Mouse (Mus musculus) natural killer cell, adult 2 months (primary cell): Measurements from ENCODE around the gene Zdhhc20.
A peak's percentile ranks its signal among the peaks of the same experiment; 100 is the strongest.
"Not testable (repeated sequence)": the region's sequence is repeated elsewhere in the genome, so short reads cannot be mapped to it uniquely, and the experiment has no call there.

Experiments used
- DNase-seq, 2 experiments: peaks; one replicate each; pipeline ENCODE4 v3.0.0; 2022; ENCODE audit warnings: low spot score in 2 of 2

Zdhhc20 gene

DNA sequence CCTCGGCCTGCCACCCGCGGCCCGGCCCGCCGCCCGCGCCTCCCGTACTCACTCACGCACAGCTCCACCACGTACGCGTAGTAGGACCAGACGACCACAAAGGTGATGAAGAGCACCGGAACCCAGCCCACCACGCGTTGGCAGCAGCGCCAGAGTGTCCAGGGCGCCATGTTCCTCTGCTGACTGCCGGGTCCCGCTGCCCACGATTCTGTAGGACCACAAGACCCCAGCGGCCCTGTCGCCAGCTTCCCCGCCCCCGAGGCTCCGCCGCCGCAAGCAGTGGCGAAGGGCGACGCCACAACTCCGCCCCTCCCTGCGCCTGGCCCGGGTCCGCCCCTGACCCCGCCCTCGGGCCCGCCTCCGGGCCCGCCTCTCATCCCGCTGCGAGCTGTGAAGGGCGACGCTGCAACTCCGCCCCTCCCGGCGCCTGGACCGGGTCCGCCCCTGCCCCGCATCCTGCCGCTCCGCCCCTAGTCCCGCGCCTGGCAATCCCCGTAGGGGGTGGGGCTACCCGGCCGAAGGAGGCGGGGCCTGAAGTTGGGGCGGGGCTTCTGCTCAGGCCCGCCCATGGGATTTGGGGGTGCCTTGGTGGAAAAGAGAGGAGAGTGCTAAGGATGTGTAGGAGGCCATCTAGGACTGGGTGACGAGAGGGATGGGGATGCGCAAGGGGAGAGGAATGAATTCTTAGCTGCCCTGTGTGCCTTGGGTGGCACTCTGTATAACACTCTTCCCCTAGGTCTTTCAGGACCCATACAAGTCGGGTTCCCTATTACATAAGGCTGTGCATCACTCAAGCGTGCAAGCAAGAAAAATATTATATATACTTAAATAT lies at the start of gene Zdhhc20:
Zdhhc20 (minus strand) TSS at position 266 of the 832 bp plus-strand sequence.
- DNase-seq: peak; percentile 94 to 96

DNA sequence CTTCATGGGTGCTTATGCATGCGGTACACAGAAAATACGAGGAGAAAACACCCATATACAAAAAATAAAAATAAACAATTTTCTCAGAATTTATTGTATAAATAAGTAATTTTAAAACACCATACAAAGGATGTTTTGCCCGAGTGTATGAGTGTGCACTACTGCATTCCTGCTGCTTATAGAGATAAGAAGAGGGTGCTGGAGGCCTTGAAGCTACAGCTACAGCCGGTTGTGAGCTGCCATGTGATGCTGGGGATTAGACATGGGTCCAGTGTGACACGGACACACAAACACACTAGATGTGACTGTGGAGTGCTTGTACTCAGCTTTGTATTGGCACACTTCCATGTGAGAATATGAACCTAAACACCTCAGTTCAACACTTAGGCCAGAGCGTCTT lies 47.2 kb upstream of the Zdhhc20 start:
- DNase-seq: no peak

- DNase-seq: no peak
These were observed 44.6 kb upstream of the Zdhhc20 start for GRCm38 (mm10) chr14:57934666-57935065.

DNA sequence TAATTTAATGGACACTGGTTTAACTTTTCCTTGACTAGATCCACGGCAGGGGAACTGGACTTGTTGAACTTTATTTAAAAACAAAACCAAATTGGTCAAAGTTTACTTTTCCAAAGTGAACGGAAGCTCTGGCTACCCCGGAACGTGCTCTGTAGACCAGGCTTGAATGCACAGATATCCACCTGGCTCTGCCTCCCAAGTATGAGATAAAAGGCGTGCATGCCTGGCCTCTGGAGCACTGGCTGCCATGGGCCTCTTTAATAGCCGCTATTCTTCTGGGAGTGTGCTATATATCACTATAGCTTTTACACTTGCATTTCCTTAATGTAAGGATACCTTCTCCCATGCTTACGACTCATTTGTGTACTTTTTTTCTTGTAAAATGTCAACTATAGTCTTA lies 43.5 kb upstream of the Zdhhc20 start:
- DNase-seq: no peak

GRCm38 (mm10) chr14:57932881-57933443 lies 42.9 kb upstream of the Zdhhc20 start:
- no peak for DNase-seq

DNA sequence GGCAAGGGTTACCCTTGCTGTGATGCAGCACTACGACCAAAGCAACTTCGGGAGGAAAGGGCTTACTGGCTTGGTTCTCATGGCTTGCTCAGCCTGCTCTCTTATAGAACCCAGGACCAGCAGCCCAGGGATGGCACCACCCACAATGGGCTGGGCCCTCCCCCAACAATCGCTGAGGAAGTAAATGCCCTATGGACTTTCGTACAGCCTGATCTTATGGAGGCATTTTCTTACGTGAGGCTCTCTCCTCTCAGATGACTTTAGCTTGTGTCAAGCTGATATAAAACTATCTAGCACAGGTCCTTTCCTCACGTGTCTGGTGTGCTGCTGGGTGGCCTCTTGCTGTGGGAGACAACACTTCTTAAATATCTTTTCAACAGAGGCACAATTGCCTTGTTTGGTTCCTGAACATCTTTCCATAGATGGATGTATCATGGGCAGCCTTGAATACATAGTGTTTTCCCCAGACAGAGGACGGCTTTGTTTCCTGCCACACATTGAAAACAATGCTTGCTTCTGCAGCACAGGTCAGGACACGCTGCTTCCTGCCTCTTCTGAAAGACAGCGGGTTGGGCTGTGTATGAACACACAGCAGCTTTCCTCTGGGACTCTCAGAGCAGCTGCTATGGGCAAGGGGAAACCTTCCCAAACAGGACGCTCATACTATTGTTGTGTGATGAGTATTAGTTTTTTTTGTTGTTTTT lies 31.5 kb upstream of the Zdhhc20 start:
- DNase-seq: no peak

DNA sequence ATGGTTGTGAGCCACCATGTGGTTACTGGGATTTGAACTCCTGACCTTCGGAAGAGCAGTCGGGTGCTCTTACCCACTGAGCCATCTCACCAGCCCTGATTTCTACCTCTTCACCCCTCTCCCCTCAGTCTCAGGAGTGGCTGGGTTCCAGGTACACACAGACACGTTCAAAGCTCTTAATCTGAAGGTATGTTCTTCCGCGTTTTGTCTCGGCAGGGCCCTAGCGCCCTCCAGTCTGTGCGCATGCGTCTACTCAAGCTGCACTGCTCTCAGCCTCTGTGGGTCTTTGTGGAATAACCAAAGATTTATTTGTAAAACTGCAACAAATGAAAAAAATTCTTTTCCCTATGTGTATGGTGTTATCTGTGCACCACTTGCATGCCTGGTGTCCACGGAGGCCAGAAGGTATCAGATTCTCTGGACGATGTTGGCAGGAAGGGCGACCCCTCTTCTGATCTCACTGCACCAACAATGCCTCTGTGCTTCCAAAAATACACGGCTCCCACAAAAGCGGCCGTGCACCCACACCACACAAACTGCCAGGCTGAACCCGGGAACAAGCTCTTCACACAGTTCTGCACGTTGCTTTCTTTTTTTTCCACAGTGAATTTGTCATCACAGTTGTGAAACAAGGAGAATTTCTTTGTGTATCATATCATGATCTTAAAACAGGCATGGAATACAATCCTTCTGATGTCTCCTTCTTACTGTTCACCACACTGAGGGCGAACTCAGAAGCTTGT lies 30.7 kb upstream of the Zdhhc20 start:
- no peak for DNase-seq

DNA sequence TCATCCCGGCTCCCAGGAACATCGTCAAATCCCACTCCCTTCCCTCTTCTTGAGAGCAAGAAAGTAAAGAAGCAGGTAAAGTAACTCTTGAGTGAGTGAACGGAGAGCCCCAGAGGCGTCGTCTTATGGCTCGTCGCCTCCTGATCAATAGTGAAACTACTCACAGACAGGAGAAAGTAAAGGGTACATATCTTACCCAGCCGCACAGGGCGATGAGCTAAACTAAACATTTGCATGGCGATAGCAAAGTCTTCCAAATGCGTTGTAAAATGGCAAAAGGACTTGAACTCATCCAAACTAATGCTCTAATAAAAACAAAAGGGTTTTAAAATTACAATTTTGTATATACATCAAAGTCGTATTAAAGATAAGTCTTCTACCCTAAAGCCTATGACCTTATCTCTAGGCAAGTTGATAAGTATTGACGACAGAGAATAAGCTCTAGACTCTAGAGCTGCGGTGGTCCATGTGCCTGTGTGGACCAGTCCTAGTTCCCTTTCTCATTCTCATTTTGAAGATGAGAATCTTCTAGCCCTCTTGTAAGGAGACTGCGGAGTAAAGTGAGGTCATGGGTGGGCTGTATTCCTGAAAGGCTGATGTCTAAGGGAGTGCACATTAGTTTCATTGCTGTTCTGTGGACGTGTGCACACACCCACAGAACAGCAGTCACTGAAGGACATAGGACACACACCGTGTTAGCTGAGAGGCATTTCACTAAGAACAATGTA lies 29.2 kb upstream of the Zdhhc20 start:
- DNase-seq: no peak

- no peak for DNase-seq
These were observed 25.3 kb upstream of the Zdhhc20 start for GRCm38 (mm10) chr14:57915341-57915740.

DNA sequence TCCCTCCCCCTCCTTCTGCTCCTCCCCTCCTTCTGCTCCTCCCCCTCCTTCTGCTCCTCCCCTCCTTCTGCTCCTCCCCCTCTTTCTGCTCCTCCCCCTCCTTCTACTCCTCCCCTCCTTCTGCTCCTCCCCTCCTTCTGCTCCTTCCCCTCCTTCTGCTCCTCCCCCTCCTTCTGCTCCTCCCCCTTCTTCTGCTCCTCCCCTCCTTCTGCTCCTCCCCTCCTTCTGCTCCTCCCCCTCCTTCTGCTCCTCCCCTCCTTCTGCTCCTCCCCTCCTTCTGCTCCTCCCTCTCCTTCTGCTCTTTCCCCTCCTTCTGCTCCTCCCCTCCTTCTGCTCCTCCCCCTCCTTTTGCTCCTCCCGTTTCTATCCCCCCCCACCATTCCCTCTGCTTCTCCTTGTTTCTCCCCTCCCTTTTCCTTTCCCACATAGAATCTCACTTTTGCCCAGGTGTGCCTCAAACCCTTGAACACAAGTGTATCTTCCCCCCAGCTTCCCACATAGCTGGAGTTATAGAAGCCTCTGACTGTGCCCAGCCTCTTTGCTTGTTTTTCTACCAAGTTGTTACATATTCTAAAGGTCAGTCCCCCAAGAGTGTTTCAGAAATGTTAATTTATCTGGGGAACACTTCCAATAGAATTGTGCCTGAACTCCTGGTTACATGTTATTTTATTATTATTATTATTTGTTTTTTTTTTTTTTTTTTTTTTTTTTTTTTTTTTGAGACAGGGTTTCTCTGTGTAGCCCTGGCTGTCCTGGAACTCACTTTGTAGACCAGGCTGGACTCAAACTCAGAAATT lies 22.3 kb upstream of the Zdhhc20 start:
- DNase-seq: not testable (repeated sequence)

- not testable (repeated sequence) for DNase-seq
These were observed 21.7 kb upstream of the Zdhhc20 start for GRCm38 (mm10) chr14:57911787-57912186.

DNA sequence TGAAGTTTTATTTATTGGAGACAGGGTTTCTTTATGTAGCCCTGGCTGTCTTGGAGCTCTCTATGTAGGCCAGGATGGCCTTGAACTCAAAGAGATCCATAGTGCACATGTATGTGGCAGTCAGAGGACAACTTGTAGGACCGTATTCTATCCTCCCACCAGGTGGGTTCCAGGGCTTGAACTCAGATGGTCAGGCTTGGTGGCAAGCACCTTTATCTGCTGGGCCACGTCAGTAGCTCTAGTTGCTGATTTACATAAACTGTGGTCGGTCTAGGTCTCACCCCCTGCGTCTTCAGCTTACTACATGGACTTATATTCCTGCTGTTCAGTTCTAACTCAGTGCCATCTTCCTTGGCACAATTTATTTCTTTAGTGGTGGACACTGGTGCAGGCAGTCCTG lies 21.2 kb upstream of the Zdhhc20 start:
- no peak for DNase-seq

- DNase-seq: peak; percentile 81 to 87
These were observed 20.5 kb upstream of the Zdhhc20 start for GRCm38 (mm10) chr14:57910501-57911068.

DNA sequence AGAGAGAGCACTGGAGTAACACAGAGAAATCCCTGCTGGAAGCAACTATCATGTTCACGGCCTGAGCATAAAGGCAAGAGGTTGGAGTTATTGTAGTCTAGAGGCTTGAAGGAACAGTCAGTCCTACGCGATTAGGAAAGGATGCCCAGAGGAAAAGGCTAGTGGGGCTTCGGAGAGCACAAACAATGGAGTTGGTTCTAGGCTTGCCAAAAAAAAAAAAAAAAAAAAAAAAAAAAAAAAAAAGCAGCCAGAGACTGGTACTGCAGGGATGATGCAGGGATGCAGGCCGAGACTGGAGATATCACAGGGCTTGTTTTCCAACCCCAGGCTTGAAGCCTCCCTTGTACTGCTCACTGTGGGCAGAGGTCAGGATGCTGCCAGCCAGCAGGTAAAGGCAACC lies 19.2 kb upstream of the Zdhhc20 start:
- DNase-seq: no peak

DNA sequence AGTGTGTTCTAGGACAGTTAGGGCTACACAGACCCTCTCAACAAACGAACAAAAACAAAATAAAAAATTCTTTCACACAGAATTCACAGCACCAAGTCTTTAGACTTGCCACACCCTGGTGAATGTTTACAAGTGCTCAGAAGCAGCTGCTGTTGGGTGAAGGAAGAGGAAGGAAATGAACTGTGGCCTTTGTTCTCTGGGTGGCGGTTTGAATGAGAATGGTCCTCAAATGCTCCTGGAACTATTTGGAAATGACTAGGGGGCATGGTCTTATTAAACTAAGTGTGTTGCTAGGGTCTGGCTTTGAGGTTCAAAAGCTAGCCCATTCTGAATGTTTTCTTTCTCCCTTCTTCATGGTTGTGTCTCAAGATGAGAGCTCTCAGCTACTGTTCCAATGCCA lies 18.4 kb upstream of the Zdhhc20 start:
- peak; percentile 15 to 29 for DNase-seq

DNA sequence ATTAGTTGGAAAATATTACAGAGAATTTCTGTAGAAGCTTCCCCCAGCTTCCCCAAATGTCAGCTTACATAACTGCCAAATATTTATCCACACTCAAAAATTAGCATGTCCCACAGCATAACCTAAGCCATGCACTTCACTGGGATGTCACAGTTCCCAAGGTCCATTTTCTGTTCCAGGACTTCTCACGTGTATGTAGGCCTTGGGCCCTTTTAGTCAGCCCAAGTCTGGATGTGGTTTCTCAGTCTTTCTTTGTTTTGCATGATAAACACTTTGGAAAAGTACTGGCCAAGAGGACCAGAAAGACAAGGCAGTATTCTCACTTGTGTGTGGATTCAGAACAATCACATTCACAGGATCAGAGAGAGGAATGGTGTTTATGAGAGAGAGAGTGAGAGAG lies 11.9 kb upstream of the Zdhhc20 start:
- DNase-seq: no peak

DNA sequence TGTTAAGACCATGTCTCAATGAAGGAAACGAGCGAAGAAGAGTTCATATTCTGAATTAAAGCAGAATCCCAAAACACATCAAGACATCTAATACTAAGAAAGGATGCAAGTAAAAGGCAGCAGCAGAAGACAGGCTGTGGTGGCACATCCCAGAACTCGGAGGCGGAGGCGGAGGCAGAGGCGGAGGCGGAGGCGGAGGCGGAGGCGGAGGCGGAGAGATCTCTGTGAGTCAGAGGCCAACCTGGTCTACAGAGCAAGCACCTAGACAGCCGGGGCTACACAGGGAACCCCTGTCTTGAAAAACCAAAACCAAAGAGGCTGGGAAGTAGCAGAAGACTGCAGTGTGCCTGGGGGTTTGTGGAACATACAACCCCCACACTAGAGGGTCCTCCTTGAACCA lies 6.8 kb upstream of the Zdhhc20 start:
- DNase-seq: no peak

GRCm38 (mm10) chr14:57896088-57896871 lies 6.2 kb upstream of the Zdhhc20 start:
- DNase-seq: not testable (repeated sequence)

DNA sequence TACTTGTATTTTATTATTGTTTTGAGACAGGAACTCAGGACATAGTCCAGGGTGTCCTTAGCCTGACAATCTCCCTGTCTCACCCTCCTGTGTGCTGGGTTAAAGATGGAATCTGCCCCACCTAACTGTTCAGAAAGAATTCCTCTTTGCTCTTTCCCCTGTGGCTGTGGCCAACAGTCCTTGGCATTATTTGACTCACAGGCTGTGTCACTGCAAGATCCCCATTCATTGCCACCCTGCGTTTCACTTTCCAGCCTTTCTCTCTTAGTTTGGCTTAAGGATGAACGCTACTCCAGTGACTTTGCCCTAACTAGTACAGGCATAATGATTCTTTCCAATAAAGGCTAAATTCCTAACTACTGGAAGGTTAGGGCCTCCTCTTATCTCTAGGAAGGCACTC lies 4.3 kb upstream of the Zdhhc20 start:
- DNase-seq: no peak
